Mouse (Mus musculus): Measurements from ENCODE around the gene Cic. TPM values are rescaled to one million over a fixed set of nuclear protein-coding genes. Genes with fewer than 3 reads are reported as not detected.

Cic gene
- polyA plus RNA-seq, 1 experiment from 2014 or later, result 53.2 TPM

GRCm38 (mm10) chr7:25293191-25293739 is 25.8 kb downstream of the Cic start:
- peaks cover 75% of the 10 kb centered on the region for H3K36me3 ChIP-seq
- H3K4me1 ChIP-seq, result peaks cover 41% of the 10 kb centered on the region
- H3K27me3 ChIP-seq, result no peaks in the 10 kb centered on the region
- H3K27ac ChIP-seq (replicated peaks), result peak overlapping the region; percentile 37; the same call in 1 of the 2 replicates
- H3K9me3 ChIP-seq, result no peaks in the 10 kb centered on the region
- no peak for ATAC-seq (replicated peaks)
- WGBS, result 83% methylated on average over 10 of the region's 10 CpGs
- no peak overlapping the region for H3K9ac ChIP-seq (replicated peaks)
- no peak overlapping the region for H3K4me3 ChIP-seq
- H3K4me2 ChIP-seq (replicated peaks), result no peak overlapping the region

GRCm38 (mm10) chr7:25294495-25294894 is 27.0 kb downstream of the Cic start:
- H3K27me3 ChIP-seq, result no peaks in the 10 kb centered on the region
- no peaks in the 10 kb centered on the region for H3K9me3 ChIP-seq
- no peak overlapping the region for H3K4me3 ChIP-seq
- H3K27ac ChIP-seq (replicated peaks), result no peak overlapping the region; the same call in 1 of the 2 replicates
- peaks cover 46% of the 10 kb centered on the region for H3K4me1 ChIP-seq
- peaks cover 63% of the 10 kb centered on the region for H3K36me3 ChIP-seq
- no peak overlapping the region for H3K4me2 ChIP-seq (replicated peaks)
- no peak overlapping the region for H3K9ac ChIP-seq (replicated peaks)
- ATAC-seq (replicated peaks), result no peak
- 90% methylated on average over 4 of the region's 4 CpGs for WGBS

- Histone ChIP-seq H3K4me1 (peaks cover 46% of the 10 kb centered on the region), H3K4me2 (replicated peaks) (no peak overlapping the region), H3K9me3 (no peaks in the 10 kb centered on the region), H3K9ac (replicated peaks) (0 out of 2 replicates have a peak overlapping the region, but pooled peaks have one; percentile 7), H3K4me3 (no peak overlapping the region), H3K27ac (replicated peaks) (no peak overlapping the region; the same call in 1 of the 2 replicates), H3K27me3 (no peaks in the 10 kb centered on the region), H3K36me3 (peaks cover 56% of the 10 kb centered on the region)
- 84% methylated on average over 12 of the region's 12 CpGs for WGBS
- no peak for ATAC-seq (replicated peaks)
Observed at GRCm38 (mm10) chr7:25294960-25295722, 27.6 kb downstream of the Cic start.

- peaks cover 34% of the 10 kb centered on the region for H3K4me1 ChIP-seq
- peaks cover 38% of the 10 kb centered on the region for H3K36me3 ChIP-seq
- no peaks in the 10 kb centered on the region for H3K9me3 ChIP-seq
- H3K4me2 ChIP-seq (replicated peaks), result peak overlapping the region; percentile 63
- ATAC-seq (replicated peaks), result peak; percentile 41
- H3K4me3 ChIP-seq, result peak overlapping the region; percentile 58
- peak overlapping the region; percentile 95 for H3K27ac ChIP-seq (replicated peaks)
- under 1% methylated on average over 21 of the region's 21 CpGs for WGBS
- peak overlapping the region; percentile 87 for H3K9ac ChIP-seq (replicated peaks)
- H3K27me3 ChIP-seq, result no peaks in the 10 kb centered on the region
Observed at GRCm38 (mm10) chr7:25296945-25297453, 29.5 kb downstream of the Cic start.

DNA sequence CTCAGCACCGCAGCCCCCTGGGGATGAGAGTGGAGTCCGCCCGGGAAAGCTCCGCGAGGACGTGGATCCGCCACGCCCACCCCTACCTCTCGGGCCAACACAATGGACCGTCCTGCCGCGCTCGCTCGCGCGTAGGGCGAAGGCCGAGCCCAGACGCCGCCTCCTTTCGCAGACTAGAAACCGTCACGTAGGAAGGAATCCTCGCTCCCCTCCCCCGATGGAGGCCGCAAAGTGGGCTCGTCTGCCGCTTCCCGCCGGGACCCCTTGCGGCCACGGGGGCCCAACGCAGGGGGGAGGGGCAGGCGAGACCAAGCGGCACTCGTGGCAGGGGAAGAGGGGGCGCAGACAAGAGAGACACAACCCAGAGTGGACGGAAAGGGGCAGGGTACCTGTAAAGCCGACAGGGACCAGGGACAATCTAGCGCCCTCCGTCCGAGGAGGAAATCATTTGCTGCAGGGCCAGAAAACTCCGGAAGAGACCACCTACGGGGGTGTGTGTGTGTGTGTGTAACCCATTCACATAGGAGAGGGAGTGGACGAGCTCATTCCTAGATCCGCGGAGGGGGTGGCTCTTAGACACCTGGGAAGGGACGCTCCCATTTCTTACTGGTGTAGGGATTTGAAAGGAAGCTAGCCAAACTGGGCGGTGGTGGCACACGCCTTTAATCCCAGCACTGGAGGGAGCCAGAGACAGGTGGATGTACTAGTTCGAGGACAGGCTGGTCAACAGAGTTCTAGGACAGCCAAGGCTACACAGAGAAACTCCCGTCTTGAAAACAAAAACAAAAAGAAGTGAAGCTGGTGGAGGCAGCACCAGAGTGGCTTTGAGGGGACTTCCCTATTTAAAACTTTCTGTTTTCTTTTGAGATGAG is 30.2 kb downstream of the Cic start, which contains the start of gene Pafah1b3:
Gene Pafah1b3 (minus strand): TSS at position 533 of the 872 bp plus-strand sequence.
- H3K4me1 ChIP-seq, result peaks cover 31% of the 10 kb centered on the region
- peak within 1 kb of the TSS; percentile 58 for H3K4me3 ChIP-seq
- peaks cover 31% of the 10 kb centered on the region for H3K36me3 ChIP-seq
- WGBS, result under 1% methylated on average over 52 of the region's 52 CpGs
- H3K9ac ChIP-seq (replicated peaks), result peak within 1 kb of the TSS; percentile 87
- ATAC-seq (replicated peaks), result peak; percentile 93
- peak within 1 kb of the TSS; percentile 95 for H3K27ac ChIP-seq (replicated peaks)
- no peaks in the 10 kb centered on the region for H3K9me3 ChIP-seq
- H3K4me2 ChIP-seq (replicated peaks), result peak within 1 kb of the TSS; percentile 63
- H3K27me3 ChIP-seq, result no peaks in the 10 kb centered on the region

DNA sequence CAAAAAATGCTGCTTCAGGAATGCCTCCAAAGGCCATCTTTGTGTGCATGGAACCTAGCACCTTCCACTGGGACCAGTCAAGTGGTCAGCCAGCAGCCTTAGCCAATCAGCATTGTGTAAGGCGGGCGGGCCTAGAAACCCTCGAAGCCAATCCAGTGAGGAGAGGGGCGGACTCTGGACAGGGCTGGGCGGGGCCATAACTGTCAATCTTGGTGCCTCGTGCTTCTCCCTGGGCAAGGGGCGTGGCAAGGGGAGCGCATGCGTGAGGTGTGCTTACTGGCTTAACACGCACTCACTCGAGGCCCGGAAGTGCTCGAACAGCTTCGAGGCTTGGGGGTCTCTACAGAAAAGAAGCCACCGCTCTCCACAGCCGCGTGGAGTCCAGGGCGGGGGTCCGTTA is 33.6 kb downstream of the Cic start, which contains the start of gene Prr19:
Gene Prr19 (plus strand): TSS at position 349 of the 400 bp plus-strand sequence.
- Histone ChIP-seq H3K9ac (replicated peaks) (no peak within 1 kb of the TSS), H3K27me3 (no peaks in the 10 kb centered on the region), H3K4me1 (peaks cover 27% of the 10 kb centered on the region), H3K9me3 (no peaks in the 10 kb centered on the region), H3K4me3 (no peak within 1 kb of the TSS), H3K36me3 (no peaks in the 10 kb centered on the region), H3K4me2 (replicated peaks) (no peak within 1 kb of the TSS), H3K27ac (replicated peaks) (no peak within 1 kb of the TSS)
- 65% methylated on average over 19 of the region's 19 CpGs for WGBS
- ATAC-seq (replicated peaks), result no peak

DNA sequence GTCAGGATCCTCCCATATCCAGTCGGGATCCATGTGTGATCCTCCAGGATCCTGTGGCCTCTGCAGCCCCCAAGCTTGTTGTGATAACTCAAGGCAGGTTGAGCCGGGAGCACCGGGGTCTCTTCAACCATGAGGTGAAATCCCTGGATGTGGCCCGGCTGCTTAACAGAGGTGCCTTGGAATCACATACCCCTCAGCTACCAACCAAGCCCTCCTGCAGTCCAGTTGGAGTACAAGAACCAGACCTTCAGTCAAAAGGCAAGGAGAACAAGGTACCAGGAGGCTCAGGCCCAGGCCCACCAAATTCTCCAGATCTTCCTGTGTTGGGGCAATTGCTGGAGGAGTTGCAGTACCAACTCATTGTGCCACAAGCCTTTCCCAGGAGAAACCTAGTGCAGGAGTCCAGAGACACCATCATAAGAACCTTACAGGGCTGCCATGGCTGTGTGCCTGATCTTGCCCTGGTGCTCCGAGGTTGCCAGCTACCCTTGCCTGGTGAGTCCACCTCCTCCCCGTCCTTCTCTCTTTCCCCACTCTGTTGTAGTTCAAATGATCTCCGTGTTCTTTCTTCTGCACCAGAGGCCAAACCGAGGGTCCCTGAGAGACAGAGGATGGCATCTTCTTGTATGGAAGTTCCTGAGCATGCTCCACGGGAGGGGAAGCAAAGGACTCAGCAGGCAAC is 35.6 kb downstream of the Cic start:
- Histone ChIP-seq H3K36me3 (no peaks in the 10 kb centered on the region), H3K4me3 (no peak overlapping the region), H3K4me2 (replicated peaks) (no peak overlapping the region), H3K9ac (replicated peaks) (no peak overlapping the region), H3K27ac (replicated peaks) (no peak overlapping the region), H3K9me3 (no peaks in the 10 kb centered on the region), H3K4me1 (peaks cover 19% of the 10 kb centered on the region), H3K27me3 (no peaks in the 10 kb centered on the region)
- WGBS, result 78% methylated on average over 9 of the region's 9 CpGs
- no peak for ATAC-seq (replicated peaks)

DNA sequence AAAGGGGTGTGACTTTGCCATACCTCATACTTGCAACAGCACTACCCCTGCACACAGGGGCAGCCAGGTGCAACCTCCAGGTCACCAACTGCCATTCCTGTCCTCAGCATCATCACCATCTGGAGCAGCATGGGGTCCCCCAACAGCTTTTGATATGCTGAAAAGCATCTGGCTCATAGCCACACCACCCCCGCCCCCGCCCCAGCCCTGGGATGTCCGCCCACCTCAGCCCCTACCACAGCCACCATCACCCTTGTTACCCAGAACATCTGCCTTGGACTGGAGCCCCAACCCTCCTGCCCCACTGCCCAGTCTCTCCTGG is 36.1 kb downstream of the Cic start:
- Histone ChIP-seq H3K27ac (replicated peaks) (no peak overlapping the region), H3K4me1 (peaks cover 14% of the 10 kb centered on the region), H3K9me3 (no peaks in the 10 kb centered on the region), H3K9ac (replicated peaks) (no peak overlapping the region), H3K4me2 (replicated peaks) (no peak overlapping the region), H3K4me3 (no peak overlapping the region), H3K27me3 (no peaks in the 10 kb centered on the region), H3K36me3 (no peaks in the 10 kb centered on the region)
- ATAC-seq (replicated peaks), result no peak
- WGBS, result 84% methylated on average over 3 of the region's 3 CpGs

- H3K4me1 ChIP-seq, result peaks cover 12% of the 10 kb centered on the region
- H3K4me3 ChIP-seq, result peak overlapping the region; percentile 81
- no peaks in the 10 kb centered on the region for H3K9me3 ChIP-seq
- H3K36me3 ChIP-seq, result no peaks in the 10 kb centered on the region
- peak overlapping the region; percentile 87 for H3K9ac ChIP-seq (replicated peaks)
- H3K27me3 ChIP-seq, result no peaks in the 10 kb centered on the region
- H3K4me2 ChIP-seq (replicated peaks), result peak overlapping the region; percentile 91
- ATAC-seq (replicated peaks), result 0 out of 2 replicates have a peak, but pooled peaks have one; percentile 5
- peak overlapping the region; percentile 82; the same call in 1 of the 2 replicates for H3K27ac ChIP-seq (replicated peaks)
- 0% methylated on average over 2 of the region's 2 CpGs for WGBS
Observed at GRCm38 (mm10) chr7:25305481-25305880, 38.0 kb downstream of the Cic start.

DNA sequence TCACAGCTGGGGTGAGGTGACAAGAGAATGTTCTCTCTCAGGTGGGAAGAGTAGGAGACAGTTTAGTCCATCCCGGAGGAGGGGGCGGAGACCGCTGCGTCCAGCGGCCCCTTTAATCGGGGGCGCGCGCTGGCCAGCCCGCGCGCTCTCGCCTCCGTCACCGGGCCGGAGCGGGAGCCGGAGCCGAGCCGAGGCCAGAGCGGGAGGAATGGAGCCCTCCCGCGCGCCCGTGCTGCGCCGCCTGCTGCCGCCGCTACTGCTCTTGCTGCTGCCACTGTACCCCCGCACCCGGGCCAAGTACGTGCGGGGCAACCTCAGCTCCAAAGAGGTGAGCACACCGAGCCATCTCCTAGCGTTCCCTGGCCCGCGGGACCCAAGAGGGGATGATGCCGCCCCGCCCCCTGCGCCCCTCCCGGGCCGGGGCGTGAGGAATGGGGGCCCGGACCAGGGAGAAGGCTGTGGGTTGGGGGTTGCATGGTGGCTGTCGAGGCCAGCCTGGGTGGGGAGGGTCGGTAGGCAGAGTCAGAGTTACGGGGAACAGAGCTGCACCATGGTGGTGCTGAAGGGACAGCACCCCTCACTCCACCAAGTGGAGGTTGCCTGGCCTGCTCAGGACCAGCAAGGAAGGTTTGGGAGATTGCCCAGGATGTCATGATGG is 38.6 kb downstream of the Cic start, which contains the start of gene Tmem145:
Gene Tmem145 (plus strand): TSS at position 151 of the 658 bp plus-strand sequence.
- 0% methylated on average over 46 of the region's 47 CpGs for WGBS
- no peaks in the 10 kb centered on the region for H3K36me3 ChIP-seq
- peak; percentile 74 for ATAC-seq (replicated peaks)

DNA sequence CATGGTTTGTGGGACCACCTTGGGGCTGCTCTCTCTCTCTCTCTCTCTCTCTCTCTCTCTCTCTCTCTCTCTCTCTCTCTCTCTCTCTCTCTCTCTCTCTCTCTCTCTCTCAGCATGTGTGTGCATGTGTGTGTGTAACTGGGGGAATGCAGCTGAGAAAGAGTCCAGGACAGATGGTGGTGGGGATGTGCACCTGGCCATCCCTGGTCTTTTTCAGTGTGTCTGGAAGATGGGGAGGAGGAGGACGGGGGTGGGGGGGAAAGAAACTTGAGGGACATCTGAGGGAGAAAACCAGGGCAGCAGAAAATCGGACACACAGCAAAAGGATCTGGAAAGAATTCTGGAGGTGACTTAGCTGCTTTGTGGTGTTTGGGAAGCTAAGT is 39.1 kb downstream of the Cic start:
- H3K9me3 ChIP-seq, result no peaks in the 10 kb centered on the region
- peak overlapping the region; percentile 91 for H3K4me2 ChIP-seq (replicated peaks)

More for the DNA sequence above, 38.6 kb downstream of the Cic start, which contains the start of gene Tmem145:
- no peaks in the 10 kb centered on the region for H3K9me3 ChIP-seq
- peaks cover 12% of the 10 kb centered on the region for H3K4me1 ChIP-seq
- peak within 1 kb of the TSS; percentile 91 for H3K4me2 ChIP-seq (replicated peaks)
- H3K9ac ChIP-seq (replicated peaks), result peak within 1 kb of the TSS; percentile 87
- peak within 1 kb of the TSS; percentile 81 for H3K4me3 ChIP-seq
- H3K27ac ChIP-seq (replicated peaks), result peak within 1 kb of the TSS; percentile 82
- peaks cover 1% of the 10 kb centered on the region; the same call in 1 of the 2 replicates for H3K27me3 ChIP-seq

More for the DNA sequence above, 39.1 kb downstream of the Cic start:
- ATAC-seq (replicated peaks), result 0 out of 2 replicates have a peak, but pooled peaks have one; percentile 23
- Histone ChIP-seq H3K27me3 (peaks cover 6% of the 10 kb centered on the region; the same call in 1 of the 2 replicates), H3K4me3 (peak overlapping the region; percentile 81), H3K4me1 (peaks cover 12% of the 10 kb centered on the region), H3K27ac (replicated peaks) (peak overlapping the region; percentile 82), H3K36me3 (no peaks in the 10 kb centered on the region), H3K9ac (replicated peaks) (peak overlapping the region; percentile 87; the same call in 1 of the 2 replicates)
- WGBS, result 44% methylated on average over 2 of the region's 2 CpGs

Data from forebrain, embryonic 15.5 days (tissue).